Mouse (Mus musculus): Measurements from ENCODE around the gene Tmem109.

Tmem109 gene

DNA sequence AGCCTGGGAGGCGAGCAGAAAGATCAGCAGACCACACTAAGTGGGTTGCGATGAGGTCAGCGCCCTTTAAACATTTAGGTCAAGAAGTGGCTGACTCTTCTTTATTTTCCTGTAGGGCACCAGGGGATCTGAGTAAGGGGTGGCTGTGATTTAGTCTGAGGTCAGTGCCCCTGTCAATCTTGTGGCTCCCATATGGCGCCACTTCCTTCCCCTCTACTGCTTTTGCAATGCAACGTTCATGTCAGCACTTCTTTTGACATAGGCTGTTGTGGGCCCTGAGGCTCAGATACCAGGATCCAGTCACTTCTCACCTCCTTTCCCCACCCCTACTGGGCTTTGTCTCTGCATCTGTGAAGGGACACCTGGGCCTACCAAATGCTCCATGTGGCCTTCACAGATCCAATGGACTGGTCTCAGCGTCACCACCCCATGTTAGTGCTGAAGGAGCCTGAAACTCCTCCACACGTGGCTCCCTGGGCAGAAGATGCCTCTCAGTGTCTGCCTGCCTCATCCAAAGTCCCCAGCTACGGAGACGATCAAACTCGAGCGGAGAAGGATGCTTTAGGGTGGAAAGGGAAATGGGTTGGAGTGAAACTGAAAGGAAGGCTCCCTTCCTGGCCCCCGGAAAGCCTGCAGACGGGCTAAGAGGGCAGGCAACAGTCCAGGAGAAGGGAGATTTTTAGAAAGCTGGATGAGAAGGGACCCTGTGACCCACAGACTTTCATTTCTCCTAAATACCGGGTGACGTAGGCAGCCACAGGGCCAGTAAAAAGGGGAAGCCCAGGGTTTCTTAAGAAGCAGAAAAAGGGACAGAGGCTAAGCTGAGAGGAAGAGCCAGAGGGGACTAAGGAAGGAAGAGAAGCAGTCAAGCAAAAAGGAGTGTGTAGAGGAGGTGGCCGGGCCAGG is 39.8 kb downstream of the Tmem109 start:
- peak; percentile 87 for DNase-seq (ENCODE audit: low read depth, low spot score)
- H3K36me3 ChIP-seq (ENCODE audit: control insufficient read depth, insufficient read depth, low read length, poor library complexity, severe bottlenecking), result no peaks in the 10 kb centered on the region
- H3K27me3 ChIP-seq (ENCODE audit: control insufficient read depth, insufficient read depth, low read length, poor library complexity, severe bottlenecking), result no peaks in the 10 kb centered on the region

DNA sequence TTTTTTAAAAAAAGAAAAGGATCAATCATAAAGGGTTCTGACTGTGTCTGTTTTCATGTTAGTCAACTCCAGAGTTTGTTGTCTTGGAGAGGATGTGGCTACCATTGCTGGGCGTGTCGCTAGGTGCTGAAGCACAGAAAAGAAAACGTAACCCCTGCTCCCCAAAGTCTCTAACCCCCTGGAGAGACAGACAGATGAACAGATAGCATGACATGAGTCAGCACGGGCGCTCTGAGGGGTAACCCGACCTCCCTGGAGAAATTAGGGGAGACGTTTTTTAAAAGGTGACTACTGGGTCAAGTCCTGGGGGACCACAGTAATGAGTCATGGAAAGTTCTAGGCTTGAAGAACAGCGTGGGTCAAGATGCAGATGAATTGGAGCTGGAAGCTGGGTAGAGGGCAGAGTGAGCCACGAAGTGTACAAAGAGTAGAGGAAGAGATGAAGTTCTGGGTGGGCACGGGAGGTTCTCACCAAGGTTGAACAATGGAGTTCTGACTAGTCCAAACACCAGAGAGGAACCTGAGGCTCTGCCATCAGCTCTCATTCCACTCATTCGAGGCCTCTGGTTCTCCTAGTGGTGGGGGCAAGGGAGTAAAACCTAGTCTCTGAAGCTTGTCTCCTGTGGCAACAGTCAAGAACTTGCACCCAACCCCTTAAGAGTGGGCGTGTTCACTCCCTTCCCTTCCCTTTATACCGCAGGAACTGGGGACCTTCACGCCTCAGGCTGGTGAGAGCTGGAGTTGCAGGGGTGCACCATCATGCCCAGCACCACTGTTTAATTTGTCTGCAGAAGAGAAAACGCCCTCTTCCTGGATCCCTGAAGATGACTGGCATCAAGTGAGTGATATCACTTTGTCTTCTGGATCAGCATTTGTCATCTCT is 42.5 kb downstream of the Tmem109 start, which contains the start of gene Slc15a3:
Slc15a3 (plus strand) TSS at position 718 of the 883 bp plus-strand sequence.
- peak; percentile 61 for DNase-seq (ENCODE audit: low read depth, low spot score)
- Histone ChIP-seq H3K27me3 (ENCODE audit: control insufficient read depth, insufficient read depth, low read length, poor library complexity, severe bottlenecking) (no peaks in the 10 kb centered on the region), H3K36me3 (ENCODE audit: control insufficient read depth, insufficient read depth, low read length, poor library complexity, severe bottlenecking) (no peaks in the 10 kb centered on the region)

DNA sequence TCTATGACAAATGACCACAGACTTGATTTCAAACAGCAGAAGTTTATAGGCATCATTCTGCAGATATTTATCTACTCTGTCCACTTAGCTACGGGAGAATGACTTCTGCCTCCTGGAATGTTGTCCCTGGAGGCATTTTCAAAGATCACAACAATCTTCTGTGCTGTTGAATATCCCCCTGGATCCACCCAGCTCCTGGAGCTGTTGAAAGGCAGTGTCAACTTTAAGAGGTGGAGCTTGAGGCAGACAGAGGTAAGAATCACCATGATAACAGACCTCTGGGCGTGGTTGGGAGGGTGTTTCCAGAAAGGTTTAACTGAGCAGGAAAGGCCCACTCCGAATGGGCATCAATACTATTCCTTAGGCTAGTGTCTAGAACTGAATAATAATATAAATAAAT is 46.1 kb downstream of the Tmem109 start:
- H3K36me3 ChIP-seq (ENCODE audit: control insufficient read depth, insufficient read depth, low read length, poor library complexity, severe bottlenecking), result no peaks in the 10 kb centered on the region
- DNase-seq (ENCODE audit: low read depth, low spot score), result no peak
- H3K27me3 ChIP-seq (ENCODE audit: control insufficient read depth, insufficient read depth, low read length, poor library complexity, severe bottlenecking), result no peaks in the 10 kb centered on the region

DNA sequence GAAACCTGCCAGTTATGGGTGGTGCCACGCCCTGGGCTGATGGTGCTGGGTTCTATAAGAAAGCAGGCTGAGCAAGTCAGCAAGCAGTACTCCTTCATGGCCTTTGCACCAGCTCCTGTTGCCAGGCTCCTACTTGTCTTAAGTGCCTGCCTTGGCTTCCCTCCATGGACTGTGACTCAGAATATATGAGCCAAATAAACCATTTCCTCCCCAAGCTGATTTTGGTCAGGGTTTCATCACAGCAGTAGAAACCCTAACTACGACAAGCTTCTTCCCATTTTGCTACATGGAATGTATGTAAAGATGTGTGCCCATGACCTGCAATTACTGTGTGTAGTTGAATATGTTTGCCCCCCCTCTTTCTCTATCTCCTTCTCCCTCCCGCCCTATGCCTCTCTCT is 48.2 kb downstream of the Tmem109 start:
- H3K27me3 ChIP-seq (ENCODE audit: control insufficient read depth, insufficient read depth, low read length, poor library complexity, severe bottlenecking), result no peaks in the 10 kb centered on the region
- no peak for DNase-seq (ENCODE audit: low read depth, low spot score)

DNA sequence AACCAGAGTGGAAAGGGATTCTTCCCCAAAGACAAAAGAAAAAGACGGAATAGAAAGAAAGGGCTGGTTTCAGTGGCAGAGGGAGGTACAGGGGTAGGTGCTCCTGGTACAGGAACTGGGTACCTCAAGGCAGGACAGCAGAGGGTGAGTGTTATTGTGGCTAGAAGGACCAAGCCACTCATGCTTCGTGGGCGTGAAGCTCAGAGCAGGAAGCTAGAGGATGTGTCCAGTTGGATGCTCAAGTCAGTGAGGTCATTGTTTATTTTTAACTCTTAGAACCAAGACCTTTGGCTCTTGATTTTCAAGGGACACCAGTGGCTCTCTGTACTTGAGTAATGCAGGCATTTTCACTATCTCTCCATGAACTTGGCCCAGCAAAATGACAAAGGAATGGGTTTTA is 49.8 kb downstream of the Tmem109 start:
- Histone ChIP-seq H3K36me3 (ENCODE audit: control insufficient read depth, insufficient read depth, low read length, poor library complexity, severe bottlenecking) (no peaks in the 10 kb centered on the region), H3K27me3 (ENCODE audit: control insufficient read depth, insufficient read depth, low read length, poor library complexity, severe bottlenecking) (no peaks in the 10 kb centered on the region)
- peak; percentile 30 for DNase-seq (ENCODE audit: low read depth, low spot score)

More for the DNA sequence above, 48.2 kb downstream of the Tmem109 start:
- H3K36me3 ChIP-seq (ENCODE audit: control insufficient read depth, insufficient read depth, low read length, poor library complexity, severe bottlenecking), result no peaks in the 10 kb centered on the region

DNA sequence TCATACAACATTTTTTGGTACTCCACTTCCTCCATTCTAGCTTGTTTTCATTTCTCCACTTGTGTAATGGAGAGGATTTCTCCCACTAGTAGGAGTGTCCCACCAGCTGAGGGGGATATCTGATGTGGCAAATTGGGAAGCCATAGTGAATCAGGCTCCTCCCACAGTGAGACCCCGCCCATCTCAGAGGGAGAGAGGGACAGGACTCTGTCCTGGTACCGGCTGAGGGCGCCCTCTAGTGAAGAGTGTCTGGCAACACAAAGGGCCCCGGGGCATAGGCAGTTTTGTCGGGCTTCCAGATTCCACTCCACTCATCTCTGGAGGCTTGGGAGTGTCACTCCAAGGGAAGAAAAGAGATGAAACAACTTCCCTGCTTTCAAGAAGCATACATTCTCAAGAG is 50.4 kb downstream of the Tmem109 start:
- peak; percentile 72 for DNase-seq (ENCODE audit: low read depth, low spot score)
- H3K27me3 ChIP-seq (ENCODE audit: control insufficient read depth, insufficient read depth, low read length, poor library complexity, severe bottlenecking), result no peaks in the 10 kb centered on the region
- no peaks in the 10 kb centered on the region for H3K36me3 ChIP-seq (ENCODE audit: control insufficient read depth, insufficient read depth, low read length, poor library complexity, severe bottlenecking)

DNA sequence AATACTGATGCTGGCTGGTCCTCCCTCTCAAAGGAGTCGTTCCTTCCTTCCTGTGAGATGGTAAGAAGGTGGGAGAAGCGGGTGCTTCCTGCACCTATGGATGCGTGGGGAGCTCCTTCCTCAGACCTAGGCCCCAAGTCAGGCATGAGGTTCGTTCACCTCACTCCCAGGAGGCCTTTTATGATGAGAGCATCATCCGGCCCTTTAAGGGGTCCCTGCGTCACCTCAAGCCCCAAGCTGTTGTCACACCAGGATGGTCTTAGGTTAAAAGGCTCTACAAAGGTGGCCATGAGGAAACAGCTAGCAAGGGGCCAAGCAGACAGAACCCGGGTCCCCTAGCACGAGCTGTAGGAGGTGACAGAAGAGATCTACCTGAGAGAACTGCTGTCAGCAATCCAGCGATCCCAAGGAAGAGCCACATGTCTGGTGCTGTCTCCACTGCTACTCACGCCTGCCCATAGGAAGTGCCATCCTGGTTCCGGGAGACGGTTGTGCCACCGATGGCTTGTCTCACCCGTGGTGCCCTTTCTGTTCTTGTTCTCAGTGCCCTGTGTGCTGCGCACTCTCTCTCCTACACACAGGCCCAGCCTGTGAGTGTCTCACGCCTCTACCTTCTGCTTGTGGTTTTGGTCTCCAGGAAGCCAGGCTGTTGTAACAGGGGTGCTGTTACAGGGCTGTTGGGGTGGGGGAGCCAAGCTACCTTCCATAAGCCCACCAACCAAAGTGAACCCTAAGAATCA is 52.2 kb downstream of the Tmem109 start, which contains the start of gene Cd6:
Cd6 (minus strand) TSS at position 623 of the 740 bp plus-strand sequence.
- H3K27me3 ChIP-seq (ENCODE audit: control insufficient read depth, insufficient read depth, low read length, poor library complexity, severe bottlenecking), result no peaks in the 10 kb centered on the region
- H3K36me3 ChIP-seq (ENCODE audit: control insufficient read depth, insufficient read depth, low read length, poor library complexity, severe bottlenecking), result no peaks in the 10 kb centered on the region
- no peak for DNase-seq (ENCODE audit: low read depth, low spot score)

DNA sequence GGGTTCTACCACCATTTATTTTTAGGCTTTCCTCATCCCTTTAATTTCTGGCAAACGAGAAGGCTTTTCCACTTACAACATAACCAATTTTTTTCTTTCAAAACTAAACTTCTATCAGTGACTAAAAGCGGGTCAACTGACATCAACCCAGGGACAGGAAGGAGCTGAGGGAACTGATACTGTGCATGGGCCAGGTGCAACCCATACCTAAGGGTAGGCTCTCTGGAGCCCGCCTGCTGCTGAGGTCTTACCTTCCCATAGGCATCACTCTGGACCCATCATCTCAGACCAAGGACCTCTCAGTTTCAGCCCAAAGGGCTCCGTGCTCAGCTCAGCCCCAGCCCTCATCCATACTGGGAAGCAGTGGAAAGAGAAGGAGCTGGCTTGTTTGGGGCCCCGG is 53.5 kb downstream of the Tmem109 start:
- DNase-seq (ENCODE audit: low read depth, low spot score), result peak; percentile 50
- Histone ChIP-seq H3K27me3 (ENCODE audit: control insufficient read depth, insufficient read depth, low read length, poor library complexity, severe bottlenecking) (no peaks in the 10 kb centered on the region), H3K36me3 (ENCODE audit: control insufficient read depth, insufficient read depth, low read length, poor library complexity, severe bottlenecking) (no peaks in the 10 kb centered on the region)

DNA sequence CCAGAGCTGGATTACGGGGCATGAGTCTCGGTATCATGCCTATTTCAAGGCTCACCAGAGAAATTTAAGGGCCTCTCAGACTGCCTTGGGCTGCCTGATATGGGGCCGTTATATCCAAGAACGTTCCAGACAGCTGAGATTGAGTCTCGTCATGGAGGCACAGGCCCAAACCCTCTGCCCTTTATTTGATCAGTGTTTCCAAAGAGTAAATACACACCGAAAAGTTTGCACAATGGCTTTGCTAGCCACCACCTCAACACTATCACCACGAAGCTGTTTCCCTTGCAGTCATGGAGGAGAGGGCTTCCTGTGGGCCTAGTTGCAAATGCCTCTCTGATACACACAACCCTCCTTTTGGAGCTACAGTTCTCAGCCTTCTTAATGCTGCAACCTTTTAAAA is 57.7 kb downstream of the Tmem109 start:
- no peaks in the 10 kb centered on the region for H3K36me3 ChIP-seq (ENCODE audit: control insufficient read depth, insufficient read depth, low read length, poor library complexity, severe bottlenecking)
- H3K27me3 ChIP-seq (ENCODE audit: control insufficient read depth, insufficient read depth, low read length, poor library complexity, severe bottlenecking), result no peaks in the 10 kb centered on the region
- no peak for DNase-seq (ENCODE audit: low read depth, low spot score)

DNA sequence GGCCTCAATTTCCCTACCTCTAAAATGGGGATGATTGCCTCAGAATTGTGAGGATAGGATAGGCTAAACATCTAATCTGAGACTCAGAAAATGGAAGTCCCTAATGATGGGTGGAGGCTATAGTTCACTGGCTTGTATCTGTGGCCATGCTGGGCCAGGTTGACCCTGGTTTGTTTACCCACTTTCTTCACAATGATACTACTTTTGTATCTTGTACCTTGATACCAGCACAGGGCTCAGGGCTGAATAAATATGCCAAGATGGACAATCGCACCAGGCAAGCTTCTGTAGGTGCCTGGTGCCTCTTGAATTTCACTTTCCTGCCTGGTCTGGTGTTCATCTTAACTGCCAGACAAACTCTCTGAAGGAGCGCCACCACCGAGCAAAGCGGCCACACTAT is 59.3 kb downstream of the Tmem109 start:
- no peak for DNase-seq (ENCODE audit: low read depth, low spot score)
- Histone ChIP-seq H3K27me3 (ENCODE audit: control insufficient read depth, insufficient read depth, low read length, poor library complexity, severe bottlenecking) (no peaks in the 10 kb centered on the region), H3K36me3 (ENCODE audit: control insufficient read depth, insufficient read depth, low read length, poor library complexity, severe bottlenecking) (no peaks in the 10 kb centered on the region)

DNA sequence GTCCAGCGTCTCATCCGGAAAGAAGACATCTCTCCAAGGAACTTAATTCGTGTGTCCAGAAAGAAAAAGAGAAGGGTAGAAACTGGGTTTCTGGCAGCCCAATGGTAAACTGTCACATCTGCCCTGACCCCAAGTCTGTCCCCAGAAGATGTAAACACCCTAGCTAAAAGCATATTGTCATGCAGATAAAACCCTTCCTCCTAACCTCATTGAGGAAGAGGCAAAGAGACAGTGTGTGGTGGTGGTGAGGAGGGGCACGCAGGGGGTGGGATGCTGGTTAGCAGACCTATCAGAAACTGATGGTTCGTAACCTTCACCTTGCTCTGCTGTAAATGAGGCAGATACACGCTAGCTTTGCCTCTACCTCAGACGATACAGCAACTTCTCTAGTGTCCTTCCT is 60.5 kb downstream of the Tmem109 start:
- no peak for DNase-seq (ENCODE audit: low read depth, low spot score)
- H3K36me3 ChIP-seq (ENCODE audit: control insufficient read depth, insufficient read depth, low read length, poor library complexity, severe bottlenecking), result no peaks in the 10 kb centered on the region
- no peaks in the 10 kb centered on the region for H3K27me3 ChIP-seq (ENCODE audit: control insufficient read depth, insufficient read depth, low read length, poor library complexity, severe bottlenecking)

Data from splenic B cell, adult 2 months (primary cell).